Mouse (Mus musculus) lung, adult 18-20 months (tissue): ENCODE results near the gene Ung.

Experiments
- DNase-seq, 2 experiments: peaks; one replicate each; pipeline ENCODE4 v3.0.0; 2022; ENCODE audit warnings: mixed read lengths in 2 of 2

Ung gene

DNA sequence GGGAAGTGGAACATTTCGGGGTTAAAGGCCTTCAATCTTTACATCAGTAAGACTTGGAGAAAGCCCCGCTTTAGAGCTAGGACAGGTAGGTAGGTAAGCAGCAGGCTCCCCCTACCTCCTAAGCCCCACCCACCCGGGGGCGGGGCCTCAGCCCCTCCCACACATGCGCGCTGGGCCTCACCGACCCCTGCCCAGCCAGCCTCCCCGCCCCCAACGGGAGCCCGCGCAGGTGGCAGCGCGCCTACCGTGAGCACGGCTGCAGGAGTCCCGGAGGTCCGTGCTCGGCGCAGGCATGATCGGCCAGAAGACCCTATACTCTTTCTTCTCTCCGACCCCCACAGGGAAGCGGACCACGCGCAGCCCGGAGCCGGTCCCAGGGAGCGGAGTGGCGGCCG, at the start of gene Ung:
TSS of gene Ung (plus strand) at position 176 of the 395 bp plus-strand sequence.
- DNase-seq, result peak; percentile 28 to 31

GRCm38 (mm10) chr5:114085501-114085900, 44.7 kb upstream of the Ung start:
- DNase-seq, result no peak

DNA sequence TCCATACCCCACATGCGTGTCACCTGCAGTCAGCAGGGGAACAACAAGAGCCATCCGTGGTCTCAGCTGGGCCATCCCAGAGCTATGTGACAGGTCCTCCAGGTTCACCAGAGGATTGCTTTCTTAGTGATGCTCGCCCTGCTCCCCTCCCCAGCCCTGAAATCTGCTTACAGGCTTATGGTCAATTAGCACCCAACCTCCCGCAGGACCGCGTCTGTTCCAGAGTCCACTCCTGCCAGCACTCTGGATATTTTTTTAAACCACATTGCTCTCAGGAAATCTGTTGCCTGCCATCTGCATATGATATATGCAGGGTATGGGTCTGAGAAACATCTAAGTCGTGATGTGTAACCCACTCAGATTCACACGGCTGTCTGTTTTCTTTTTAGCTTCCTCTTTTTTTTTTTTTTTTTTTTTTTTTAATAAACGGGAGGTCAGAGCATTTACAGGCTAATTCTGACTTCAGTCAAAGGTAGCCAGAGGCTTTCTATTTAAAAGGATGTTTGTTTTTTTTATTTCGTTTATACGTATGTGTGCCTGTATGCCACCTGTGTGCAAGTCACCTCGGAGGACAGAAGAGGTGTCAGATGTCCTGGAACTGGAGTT, 42.2 kb upstream of the Ung start:
- no peak for DNase-seq

DNA sequence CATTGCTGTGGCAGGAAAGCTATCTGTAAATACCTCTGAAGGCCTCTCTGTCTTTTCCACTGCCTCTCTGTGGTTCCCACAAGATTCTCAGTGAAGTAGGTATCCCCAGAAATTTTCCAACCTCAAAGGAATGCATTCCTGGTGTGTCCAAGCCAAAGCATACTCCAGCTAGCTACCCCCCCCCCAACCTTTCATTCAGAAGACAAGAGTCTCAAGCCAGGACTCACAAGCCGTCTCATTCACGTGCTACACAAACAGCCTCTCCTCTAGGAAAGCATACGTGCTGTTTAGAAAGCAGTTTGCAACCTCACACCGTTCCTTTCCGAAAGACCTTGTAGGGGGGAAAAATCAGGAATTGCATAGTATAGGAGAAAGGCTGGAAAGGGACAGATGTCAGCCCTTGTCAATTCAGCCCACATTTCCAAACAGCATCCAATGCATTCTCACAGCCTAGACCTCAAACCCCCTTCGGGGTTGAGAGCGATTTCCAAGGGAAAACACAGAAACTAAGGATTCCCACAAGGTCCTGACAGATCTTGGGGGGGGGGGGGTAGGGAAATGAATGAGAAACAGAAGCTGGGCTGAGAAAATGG, 39.7 kb upstream of the Ung start:
- no peak for DNase-seq

DNA sequence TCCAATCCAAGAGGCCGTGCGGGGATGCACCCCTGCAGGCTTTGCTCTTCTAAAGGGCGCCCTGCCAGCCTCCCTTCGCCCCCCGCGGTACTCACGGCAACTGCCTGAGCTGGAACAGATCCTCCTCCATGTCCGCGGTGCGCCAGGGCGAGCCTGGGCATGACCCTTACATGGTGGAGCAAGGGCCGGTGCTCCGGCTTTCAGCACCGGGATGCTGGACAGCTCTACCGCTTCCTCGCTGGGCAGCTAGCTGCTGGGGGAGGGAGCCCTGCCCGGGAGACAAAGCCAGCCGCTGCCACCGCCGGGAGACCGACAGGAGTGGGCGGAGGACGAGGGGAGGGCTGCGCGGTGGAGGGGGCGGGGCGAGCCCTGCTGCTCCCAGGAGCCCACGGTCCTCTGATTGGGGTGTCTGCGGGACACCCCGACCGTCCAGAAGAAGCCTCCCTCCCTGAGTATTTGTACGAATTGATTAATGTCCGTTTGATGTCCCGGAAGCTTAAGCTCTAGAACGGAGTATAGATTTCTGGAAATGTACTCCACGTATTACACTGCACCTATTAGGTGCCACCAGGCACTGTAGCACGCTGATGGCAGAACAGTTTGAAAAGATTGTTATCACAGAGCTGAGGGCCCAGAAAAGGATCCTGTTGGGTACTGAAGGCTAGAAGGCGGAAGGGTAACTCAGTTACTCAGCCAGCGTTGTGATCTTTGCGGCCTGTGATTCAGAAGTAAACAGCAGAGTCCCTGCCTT, 39.0 kb upstream of the Ung start, which contains the start of gene Svop:
TSS of gene Svop (minus strand) at position 514 of the 751 bp plus-strand sequence.
- DNase-seq, result peak; percentile 57 to 75

- DNase-seq, result peak; percentile 88 to 91
Measured at GRCm38 (mm10) chr5:114099709-114100389, 30.3 kb upstream of the Ung start.

GRCm38 (mm10) chr5:114100390-114101099, 29.6 kb upstream of the Ung start:
- no peak for DNase-seq

DNA sequence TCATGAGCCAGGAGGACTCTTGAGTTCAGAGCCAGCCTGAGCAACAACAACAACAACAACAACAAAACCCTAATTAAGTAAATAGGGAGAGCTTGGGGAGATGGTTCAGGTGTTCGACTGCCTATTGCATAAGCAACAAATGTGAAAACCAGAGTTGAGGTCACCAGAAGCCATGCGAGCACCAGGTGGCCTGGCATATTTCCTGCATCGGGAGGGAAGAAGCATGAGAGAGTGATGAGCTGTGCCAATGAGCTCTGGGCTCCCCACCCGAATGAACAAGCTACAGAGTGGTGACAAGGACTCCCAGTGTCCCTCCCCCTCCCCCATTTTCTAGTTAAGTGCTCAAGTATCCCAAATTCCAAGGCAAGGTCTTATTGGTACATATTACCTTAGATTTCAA, 28.3 kb upstream of the Ung start:
- DNase-seq, result no peak

GRCm38 (mm10) chr5:114102807-114103206, 27.4 kb upstream of the Ung start:
- no peak for DNase-seq

- DNase-seq, result no peak
Measured at GRCm38 (mm10) chr5:114106391-114106935, 23.7 kb upstream of the Ung start.

DNA sequence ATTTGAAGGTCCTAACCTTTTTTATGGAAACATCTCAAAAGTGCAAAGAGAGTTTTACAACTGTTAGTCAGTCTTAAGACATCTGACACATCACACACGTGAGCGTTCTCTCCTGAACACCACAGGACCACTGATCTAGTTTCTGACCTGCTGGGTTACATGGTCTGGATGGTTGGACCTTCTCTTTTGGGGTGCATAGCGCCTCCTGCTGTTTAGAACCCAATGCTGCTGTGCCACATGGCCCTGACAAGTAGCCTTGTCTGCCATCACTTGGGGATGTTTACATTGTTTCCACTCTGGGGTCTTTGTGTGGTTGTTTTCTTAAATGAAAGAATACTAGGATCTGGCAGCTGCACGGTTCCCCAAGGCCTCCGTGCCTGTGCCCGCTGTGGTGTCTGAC, 16.9 kb upstream of the Ung start:
- no peak for DNase-seq

DNA sequence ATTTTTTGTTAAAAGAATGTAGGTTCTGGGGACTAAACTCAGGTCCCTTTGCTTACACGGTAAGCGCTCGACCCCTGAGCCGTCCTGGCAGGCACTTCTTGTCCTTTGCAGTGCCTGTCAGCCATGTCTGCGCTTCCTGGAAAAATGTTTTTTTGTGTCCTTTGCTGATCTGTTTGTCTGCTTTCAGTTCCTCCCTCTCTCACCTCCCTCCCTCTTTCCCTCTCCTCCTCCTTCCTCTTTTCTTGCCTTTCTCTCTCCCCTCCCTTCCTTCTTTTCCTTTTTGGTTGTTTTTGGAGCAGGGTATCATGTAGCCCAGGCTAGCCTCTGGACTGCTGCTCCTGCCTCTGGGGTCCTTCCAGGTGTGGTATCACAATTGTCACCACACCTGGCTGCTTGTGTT, 15.2 kb upstream of the Ung start:
- DNase-seq, result no peak

GRCm38 (mm10) chr5:114116586-114116985, 13.6 kb upstream of the Ung start:
- no peak for DNase-seq

- no peak for DNase-seq
Measured at GRCm38 (mm10) chr5:114119806-114120205, 10.4 kb upstream of the Ung start.

DNA sequence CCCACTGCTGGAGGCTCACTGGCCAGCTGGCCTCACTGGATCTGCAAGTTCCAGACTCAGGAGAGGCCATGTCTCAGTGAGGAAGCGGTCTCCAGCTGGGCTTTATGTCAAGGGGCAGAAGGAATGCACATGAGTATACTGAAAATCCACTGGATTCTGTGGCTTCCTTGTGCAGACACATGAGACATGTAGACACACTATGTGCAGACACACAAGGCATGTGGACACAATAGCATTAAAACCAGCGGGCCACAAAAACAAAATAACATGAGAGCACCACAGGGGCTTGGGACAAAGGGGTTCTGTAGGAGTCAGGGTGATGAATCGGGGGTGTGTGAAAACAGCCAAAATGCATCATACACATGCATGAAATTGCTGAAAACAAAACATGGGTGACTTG, 4.2 kb upstream of the Ung start:
- no peak for DNase-seq

DNA sequence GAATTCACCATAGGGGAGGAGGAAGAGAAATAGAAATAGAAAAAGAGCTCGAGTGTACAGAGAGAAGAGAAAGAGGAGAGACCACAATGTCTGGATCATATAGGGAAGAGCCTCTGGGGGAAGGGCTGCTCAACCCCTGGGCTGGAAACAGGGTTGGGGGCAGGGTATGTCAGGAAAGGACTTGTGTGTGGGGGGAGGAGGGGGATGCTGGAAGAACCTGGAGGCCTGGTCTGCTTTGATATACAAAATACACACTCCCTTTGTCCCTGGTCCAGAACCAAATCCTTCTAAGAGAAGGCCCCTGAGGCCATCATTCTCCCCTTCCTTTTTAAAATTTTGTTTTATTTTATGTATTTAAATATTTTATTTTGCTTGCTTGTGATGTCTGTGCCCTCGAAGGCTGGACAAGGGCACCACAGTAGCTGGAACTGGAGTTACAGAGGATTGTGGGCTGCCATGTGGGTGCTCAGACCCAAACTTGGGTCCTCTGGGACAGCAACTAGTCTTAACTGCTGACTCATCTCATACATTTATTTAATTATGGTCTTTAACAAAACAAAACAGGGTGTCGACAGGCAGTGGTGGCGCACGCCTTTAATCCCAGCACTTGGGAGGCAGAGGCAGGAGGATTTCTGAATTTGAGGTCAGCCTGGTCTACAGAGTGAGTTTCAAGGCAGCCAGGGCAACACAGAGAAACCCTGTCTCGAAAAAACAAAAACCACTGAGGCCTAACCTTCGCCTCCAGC, 3.5 kb upstream of the Ung start:
- no peak for DNase-seq

DNA sequence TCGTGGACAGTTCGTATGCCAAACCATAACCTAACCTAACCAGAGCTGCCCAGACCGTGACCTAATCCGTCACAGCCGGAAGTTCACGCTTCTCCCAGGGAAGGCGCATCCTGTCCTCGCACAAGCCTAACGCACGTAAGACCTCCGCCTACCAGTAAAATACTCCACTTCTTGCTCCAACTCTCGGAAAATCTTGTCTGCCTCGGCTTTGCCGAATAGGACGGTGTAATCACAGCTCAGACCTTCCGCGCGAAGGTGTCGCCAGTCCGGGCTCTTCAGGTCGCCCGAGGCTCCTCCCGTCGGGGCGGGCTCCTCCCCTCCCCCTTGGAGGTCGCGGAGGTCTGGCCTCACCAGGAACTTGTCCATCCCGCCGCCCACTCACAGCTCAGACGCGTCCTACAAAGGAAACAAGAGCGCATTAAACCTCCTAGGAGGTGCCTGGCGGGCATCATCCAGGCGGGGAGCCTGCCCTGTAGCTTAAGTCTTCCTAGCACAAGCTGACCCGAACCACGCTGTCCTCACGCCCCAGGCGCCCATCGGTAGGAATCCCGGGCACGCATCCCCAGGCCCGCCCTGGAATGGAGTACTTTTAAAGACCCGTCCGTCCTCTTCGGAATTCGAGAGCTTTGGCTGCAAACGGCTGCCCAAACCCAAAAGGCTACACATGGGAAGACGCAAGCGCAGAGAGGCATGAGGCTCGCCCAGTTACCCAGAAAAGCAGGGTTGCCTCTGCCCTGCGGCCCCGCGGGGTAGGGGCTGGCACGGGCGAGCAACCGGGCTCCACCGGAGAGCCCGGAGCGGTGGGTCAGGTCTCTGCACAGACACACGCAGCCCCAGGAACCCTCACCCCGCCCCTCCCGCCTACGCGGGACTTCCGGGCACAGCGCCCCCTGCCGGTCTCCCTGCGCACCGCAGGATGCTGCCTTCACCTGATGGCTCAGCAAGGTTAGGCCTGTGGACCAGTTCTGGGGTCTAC, 2.5 kb upstream of the Ung start, which contains the start of gene Alkbh2:
TSS of gene Alkbh2 (minus strand) at position 845 of the 976 bp plus-strand sequence.
- DNase-seq, result peak; percentile 76 to 78

GRCm38 (mm10) chr5:114129550-114130210, 506 bp upstream of the Ung start:
- DNase-seq, result no peak

GRCm38 (mm10) chr5:114130698-114131520, 723 bp downstream of the Ung start:
- peak; percentile 91 for DNase-seq
